Mouse (Mus musculus) heart, embryonic 15.5 days (tissue): ENCODE results near the gene Supt16. TPM values are rescaled to one million over a fixed set of nuclear protein-coding genes. Genes with fewer than 3 reads are reported as not detected.

ENCODE experiments used
- ATAC-seq: fragments of 200-750 bp; cut with Nextera tagmentation; replicated peaks from 2 replicates; pipeline ENCODE4 v1.8.0; 2017; ENCODE audit warnings: low read depth, moderate TSS enrichment; ENCODE audit not compliant: insufficient number of reproducible peaks, insufficient read depth, low FRiP score
- H3K27ac ChIP-seq: fragments of 300-500 bp; sonication (generic); 2 replicates; pipeline ENCODE4 v1.5.1; 2015; ENCODE audit warnings: mild to moderate bottlenecking, inconsistent platforms
- H3K27me3 ChIP-seq: fragments of 300-500 bp; sonication (generic); 2 replicates; pipeline ENCODE4 v1.6.1; 2015; ENCODE audit warnings: inconsistent platforms
- H3K36me3 ChIP-seq: fragments of 300-500 bp; sonication (generic); 2 replicates; pipeline ENCODE4 v1.6.1; 2015; ENCODE audit warnings: mild to moderate bottlenecking, inconsistent platforms
- H3K4me1 ChIP-seq: fragments of 300-500 bp; sonication (generic); replicated peaks from 2 replicates; pipeline ENCODE4 v1.6.1; 2015; ENCODE audit warnings: inconsistent platforms
- H3K4me2 ChIP-seq: fragments of 300-500 bp; sonication (generic); 2 replicates; pipeline ENCODE4 v1.6.1; 2015; ENCODE audit warnings: inconsistent platforms, mild to moderate bottlenecking, moderate library complexity
- H3K4me3 ChIP-seq: fragments of 300-500 bp; sonication (generic); 2 replicates; pipeline ENCODE4 v1.5.1; 2015; ENCODE audit warnings: mild to moderate bottlenecking, inconsistent platforms
- H3K9ac ChIP-seq: fragments of 300-500 bp; sonication (generic); 2 replicates; pipeline ENCODE4 v1.6.1; 2015; ENCODE audit warnings: mild to moderate bottlenecking, inconsistent platforms
- H3K9me3 ChIP-seq: fragments of 300-500 bp; sonication (generic); replicated peaks from 2 replicates; pipeline ENCODE4 v1.6.1; 2016; ENCODE audit warnings: inconsistent platforms
- WGBS: fragments of 180-500 bp; shearing (Covaris S2); methylation state at CpG from one replicate; pipeline ENCODE4 v1.1.7; 2015; ENCODE audit warnings: mixed read lengths; 5-methylcytosine and 5-hydroxymethylcytosine counted together
- polyA plus RNA-seq: library from polyadenylated mRNA; unstranded; fragments of >200 nt; fragmentation: Nextera tagmentation; extraction: Ambion mirVana; gene quantifications from 2 replicates; pipeline ENCODE4 v1.2.1, GENCODE M21; 2015

Supt16 gene
- polyA plus RNA-seq, 1 experiment from 2014 or later: 24.6 TPM

DNA sequence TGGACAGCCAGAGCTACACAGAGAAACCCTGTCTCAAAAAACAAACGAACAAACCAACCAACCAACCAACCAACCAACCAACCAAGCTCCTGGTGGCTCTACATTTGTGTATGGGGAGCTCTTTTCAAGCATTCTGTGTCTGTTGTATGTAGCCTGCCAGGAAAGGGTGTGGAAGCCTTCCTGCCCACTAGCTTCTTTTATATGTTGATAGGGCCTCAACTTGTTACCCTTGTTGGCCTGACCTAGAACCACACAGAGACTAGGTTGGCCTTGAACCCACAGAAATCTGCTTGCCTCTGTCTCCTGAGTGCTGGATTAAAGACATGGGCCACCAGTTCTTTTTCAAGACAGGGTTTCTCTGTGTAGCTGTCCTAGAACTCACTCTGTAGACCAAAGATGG lies 83.1 kb downstream of the Supt16 start:
- Histone ChIP-seq H3K27ac (no peak overlapping the region), H3K9me3 (no peaks in the 10 kb centered on the region), H3K27me3 (no peaks in the 10 kb centered on the region), H3K4me1 (peaks cover 6% of the 10 kb centered on the region), H3K36me3 (no peaks in the 10 kb centered on the region), H3K4me2 (no peak overlapping the region), H3K4me3 (no peak overlapping the region), H3K9ac (no peak overlapping the region)
- 69% methylated on average over 1 of the region's 1 CpGs for WGBS
- ATAC-seq: no peak

Other genes starting within 250 kb of the Supt16 start
- 51.8 and 69.2 TPM in 2 replicates for gene Arhgef40, start 212.7 kb downstream of the Supt16 start, polyA plus RNA-seq
- gene Tmem253, start 181.8 kb downstream of the Supt16 start, polyA plus RNA-seq: 0.60 and 0.68 TPM in 2 replicates
- 18.1 and 23.6 TPM in 2 replicates for gene Zfp219, start 176.7 kb downstream of the Supt16 start, polyA plus RNA-seq
- not detected in 2 replicates for gene Olfr221, start 155.0 kb downstream of the Supt16 start, polyA plus RNA-seq
- 326 and 346 TPM in 2 replicates for gene Hnrnpc, start 93.4 kb downstream of the Supt16 start, polyA plus RNA-seq
- 27.8 and 32.6 TPM in 2 replicates for gene Rpgrip1, start 86.7 kb downstream of the Supt16 start, polyA plus RNA-seq
- gene Chd8, start 60.4 kb upstream of the Supt16 start, polyA plus RNA-seq: 17.2 and 22.1 TPM in 2 replicates
- gene Tox4, start 81.7 kb upstream of the Supt16 start, polyA plus RNA-seq: 29.3 and 34.0 TPM in 2 replicates
- 12.8 and 16.6 TPM in 2 replicates for gene Rab2b, start 82.1 kb upstream of the Supt16 start, polyA plus RNA-seq
- gene Mettl3, start 107.7 kb upstream of the Supt16 start, polyA plus RNA-seq: 23.5 and 29.7 TPM in 2 replicates
- 4.8 and 7.3 TPM in 2 replicates for gene Sall2, start 131.3 kb upstream of the Supt16 start, polyA plus RNA-seq
- not detected in 2 replicates for gene Olfr1513, start 159.0 kb upstream of the Supt16 start, polyA plus RNA-seq
- not detected in 2 replicates for gene Olfr1512, start 181.8 kb upstream of the Supt16 start, polyA plus RNA-seq
- gene Olfr1511, start 200.0 kb upstream of the Supt16 start, polyA plus RNA-seq: not detected in 2 replicates
- gene Olfr1510, start 217.0 kb upstream of the Supt16 start, polyA plus RNA-seq: not detected in 2 replicates
- gene Olfr1509, start 245.6 kb upstream of the Supt16 start, polyA plus RNA-seq: not detected in 2 replicates